Mouse (Mus musculus) ES-Bruce4 (cell line): ENCODE data around the gene Ppm1a.

Experiments used
- CTCF ChIP-seq: IDR thresholded peaks from one replicate; pipeline ENCODE4 v1.8.1; 2011; ENCODE audit warnings: low read depth, low read length
- EP300 ChIP-seq: IDR thresholded peaks from 2 replicates; pipeline ENCODE4 v1.6.1; 2011; ENCODE audit warnings: low read depth, low read length; ENCODE audit not compliant: insufficient read depth
- POLR2A ChIP-seq: IDR thresholded peaks from one replicate; pipeline ENCODE4 v1.8.1; 2011; ENCODE audit warnings: low read length; ENCODE audit not compliant: insufficient read depth

DNA sequence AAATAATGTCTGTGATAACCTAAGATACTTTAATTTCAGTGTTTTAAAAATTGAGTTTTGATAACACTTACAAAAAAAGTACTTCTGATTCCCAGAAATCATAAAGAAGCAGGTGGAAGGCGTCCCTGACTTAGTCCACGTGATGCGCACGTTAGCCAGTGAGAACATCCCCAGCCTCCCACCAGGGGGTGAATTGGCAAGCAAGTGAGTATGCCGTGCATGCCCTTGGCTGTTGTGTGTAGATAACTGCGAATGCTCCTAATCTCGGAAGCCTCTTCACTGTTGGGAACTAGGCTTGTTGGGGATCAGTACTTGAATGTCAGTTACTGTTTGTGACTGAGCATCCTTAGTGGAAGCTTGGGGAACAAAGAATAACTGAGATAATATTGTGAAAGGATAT is 33.3 kb downstream of the Ppm1a start:
- no peak for TF ChIP-seq CTCF
- no peak for TF ChIP-seq POLR2A
- TF ChIP-seq EP300: no peak
